Mouse (Mus musculus) MEL-GATA-1-ER (cell line): ENCODE results near the gene Slc32a1.
A peak's percentile ranks its signal among the peaks of the same experiment; 100 is the strongest.

Experiments used
- DNase-seq: peaks from one replicate; pipeline ENCODE4 v3.0.0-alpha.2; 2012; ENCODE audit warnings: low read depth; ENCODE audit errors: extremely low read depth

The Slc32a1 gene

DNA sequence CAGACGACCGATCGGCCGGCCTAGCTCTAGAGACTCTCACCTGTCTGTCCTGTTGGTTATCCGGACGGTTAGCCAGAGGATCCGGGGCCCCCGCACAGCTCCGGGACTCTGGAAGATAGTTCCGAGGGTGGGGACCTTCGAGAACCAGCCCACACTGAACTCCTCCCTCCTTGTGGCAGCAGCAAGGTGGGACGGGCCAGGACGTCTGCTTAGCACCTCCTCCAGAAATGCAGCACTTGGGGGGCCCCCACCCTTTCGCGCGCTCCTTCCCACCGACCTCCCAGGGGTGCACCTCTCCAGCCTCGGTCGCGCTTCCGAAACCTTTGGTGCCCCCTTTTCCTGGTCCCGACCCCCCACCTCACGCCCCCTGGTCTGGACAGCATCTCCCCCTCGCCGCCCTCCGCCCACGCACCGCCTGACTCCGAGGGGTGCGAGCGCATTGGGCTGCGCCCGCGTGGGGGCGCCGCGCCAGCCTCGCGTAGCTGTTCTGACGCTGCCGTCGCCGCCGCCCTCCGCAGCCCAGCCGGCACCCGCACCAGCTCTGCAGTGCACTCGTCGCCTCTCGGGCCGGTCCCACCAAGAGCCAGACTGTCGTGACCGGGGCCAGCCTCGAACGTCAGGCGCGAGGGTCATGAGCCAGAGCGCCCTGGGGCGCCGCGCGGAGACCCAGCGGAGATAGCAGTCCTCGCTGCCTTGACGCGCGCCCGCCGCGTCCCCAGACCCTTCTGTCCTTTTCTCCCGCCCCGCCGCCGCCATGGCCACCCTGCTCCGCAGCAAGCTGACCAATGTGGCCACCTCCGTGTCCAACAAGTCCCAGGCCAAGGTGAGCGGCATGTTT is at the start of gene Slc32a1:
Slc32a1 (plus strand) TSS at position 280 of the 838 bp plus-strand sequence.
- DNase-seq = no peak

DNA sequence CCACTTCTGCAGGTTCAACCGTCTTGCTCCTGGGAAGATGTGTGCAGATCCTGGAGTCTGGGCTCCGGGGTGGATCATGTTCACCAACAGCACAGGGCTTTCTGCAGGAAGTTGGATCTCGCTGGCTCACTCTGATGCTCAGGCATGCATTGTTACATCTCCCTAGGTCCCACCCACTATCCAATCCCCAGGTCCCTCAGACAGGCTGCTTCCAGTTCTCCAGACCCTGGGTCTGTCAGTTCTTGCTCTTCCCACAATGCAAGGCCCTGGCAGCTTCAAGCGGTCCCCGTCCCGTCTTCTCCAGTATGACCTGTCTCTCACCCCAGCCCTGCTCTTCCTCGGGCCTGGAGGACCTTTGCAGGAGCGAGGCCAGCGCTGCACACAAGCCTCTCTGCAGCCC is 49.8 kb upstream of the Slc32a1 start:
- DNase-seq = no peak

DNA sequence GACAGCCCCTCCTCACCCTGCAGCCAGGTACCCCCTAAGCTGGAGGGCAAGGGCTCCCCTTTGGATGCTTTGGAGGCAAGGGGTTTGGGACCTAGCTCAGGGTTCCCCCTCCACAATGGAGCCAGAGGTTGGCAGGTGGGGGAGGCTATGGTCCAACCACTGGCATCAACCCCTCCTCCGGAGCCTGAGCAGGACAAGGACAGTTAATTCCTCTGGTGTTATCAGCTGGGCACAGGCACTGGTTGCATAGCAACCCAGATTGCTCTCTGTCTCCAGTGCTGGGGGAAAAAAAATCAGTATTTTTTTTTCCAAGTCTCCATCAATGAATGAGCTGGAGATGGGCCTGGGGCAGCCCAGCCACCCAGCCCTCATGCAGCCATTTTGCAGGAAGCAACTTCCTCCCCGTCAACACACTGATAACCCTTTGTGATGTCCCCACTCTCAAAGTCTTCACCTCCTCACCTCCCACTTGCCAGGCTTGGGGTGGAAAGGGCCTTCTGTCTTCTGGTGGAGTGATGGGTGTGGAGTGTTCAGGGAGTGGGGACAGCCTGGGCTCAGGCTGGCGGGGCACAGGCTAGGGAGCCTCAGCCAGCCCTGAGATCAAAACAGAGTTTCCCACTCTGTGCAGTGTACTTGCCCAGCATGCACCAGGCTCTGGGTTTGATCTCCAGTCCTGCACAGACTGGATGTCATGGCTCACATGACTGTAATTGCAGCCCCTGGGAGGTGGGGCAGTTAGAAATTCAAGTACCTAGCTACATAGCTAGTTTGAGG is 49.0 kb upstream of the Slc32a1 start:
- DNase-seq = no peak

DNA sequence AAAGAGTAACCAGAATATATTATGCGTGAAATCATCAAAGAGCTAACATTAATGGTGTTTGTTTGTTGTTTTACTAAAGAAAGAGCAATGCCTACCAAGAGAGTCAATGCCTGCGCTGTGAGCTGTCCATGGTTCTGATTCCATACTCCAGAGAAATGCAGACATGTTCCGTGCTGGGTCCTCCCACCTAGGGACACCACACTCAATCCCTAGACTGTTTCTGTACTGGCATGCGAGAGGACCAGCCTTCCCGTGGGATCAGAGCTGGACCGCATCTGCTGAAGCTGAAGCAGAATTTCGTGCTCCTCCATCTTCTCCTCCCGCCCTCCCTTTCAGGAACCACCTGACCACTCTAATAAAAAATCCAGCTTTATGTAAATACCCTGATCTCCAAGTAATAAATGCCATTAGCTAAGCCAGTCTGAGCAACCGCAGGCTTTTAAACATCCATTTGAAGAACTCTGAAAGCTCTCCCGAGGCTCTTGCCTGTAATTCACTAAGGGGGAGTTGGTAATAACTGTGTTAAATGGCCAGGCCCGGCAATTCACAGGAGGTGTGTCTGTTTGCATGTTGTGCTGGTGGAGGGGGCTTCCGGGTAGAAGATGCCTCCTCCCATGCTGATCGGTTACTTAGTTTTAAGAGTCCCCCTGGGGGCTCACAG is 40.0 kb upstream of the Slc32a1 start:
- DNase-seq = no peak

DNA sequence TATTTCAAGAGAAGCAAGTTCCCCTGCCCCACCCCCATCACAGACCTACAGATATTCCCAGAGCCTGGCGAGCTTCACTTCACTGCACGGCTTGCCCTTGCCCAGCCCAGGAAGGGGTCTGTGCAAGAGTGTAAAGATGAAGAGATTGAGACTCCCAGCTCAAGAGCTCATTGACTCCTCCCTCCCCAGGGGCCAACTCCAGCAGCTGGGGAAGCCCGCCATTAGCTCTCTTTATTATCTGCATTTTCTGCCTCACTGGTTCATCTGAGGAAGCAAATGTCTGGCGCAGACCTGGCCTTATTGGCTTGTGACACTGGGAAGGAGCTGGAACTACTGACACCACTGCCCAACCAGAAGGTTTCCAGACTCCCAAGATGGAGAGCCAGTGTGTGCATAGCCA is 30.6 kb upstream of the Slc32a1 start:
- peak; percentile 42 for DNase-seq

DNA sequence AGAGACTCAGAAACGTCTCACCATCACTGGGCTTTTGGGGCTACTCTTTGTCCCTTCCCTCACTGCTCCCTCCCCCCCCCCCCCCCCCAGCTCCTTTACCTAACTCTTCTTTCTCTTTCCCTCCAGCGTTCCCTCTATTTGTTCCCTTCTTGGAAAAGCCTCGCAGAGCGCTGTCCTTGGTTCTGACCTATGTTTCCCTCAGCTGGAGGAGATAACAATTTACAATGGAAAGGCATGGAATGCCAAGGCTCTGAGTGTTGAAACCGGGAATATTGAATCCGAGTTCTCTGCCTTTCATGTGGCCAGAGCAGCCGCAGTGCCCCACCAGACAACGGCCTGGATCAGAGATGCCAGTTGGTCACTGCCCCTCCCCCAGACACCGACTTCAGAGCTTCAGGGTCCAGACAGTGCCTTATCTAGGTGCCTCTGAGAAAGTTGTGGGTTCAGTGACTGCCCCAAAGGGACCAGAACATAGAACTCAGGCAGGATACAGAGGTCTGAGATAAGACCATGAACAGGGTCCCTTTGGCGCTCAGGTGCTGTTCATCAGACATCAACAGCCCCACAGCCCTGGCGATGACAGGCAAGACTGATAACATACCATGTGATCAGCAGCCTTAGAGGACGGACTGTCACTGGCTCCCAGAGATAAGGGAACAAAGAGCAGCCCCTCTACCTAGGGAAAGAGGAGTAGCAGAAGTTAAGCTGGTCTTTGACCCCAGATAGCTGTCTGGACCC is 25.8 kb upstream of the Slc32a1 start:
- peak; percentile 77 for DNase-seq

DNA sequence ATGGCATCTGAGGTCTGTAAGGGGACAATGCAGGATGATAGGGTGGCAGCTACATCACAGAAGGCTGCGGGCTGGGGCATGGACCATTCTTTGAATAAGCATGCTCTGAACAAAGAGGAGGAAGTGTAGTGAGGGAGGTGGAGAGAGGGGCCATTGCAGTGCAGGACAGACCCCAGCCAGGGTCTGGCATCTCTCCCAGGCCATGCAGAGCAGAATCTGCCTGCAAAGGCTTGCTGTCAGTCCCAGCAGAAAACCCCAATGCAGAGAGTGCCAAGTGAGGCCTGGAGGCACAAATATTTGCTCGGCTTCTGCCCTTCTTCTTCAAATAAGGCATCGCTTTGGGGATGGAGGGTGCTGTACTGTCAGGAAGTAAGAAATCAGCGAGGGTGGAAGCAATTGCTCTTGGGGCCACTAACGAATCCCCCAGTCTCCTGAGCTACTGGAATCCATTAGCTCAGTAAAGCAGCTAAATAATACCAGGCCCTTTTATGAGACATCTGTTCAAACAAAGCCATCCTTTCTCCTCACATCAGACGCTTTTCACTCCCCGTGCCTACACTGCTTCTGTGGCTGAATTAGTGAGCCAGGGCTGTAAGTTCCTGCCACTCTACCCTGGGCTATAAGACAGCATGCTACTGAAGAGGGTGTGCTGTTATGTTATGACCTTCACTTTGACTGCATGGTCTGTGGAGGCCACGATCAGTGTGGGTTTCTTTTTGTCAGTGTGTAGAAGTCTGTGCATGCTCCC is 21.9 kb upstream of the Slc32a1 start:
- no peak for DNase-seq

DNA sequence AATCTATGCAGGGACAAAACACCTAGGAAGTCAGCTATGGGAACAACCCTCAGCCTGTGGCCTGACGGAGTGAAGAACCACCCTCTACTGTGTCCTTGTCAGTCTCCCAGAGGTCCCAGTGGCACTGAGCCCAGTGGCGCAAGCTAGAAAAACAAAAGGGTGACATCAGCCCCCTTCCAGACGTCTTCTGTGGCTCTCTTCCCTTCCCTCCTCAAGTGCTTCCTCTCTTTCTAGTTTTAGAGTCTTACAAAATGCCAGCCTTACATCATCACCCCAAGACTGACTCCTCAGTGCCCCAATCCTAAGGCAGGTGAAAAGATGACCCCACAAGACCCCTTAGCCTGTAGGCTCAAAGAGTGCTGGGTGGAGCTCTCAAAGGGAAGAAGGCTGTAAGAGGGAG is 20.1 kb upstream of the Slc32a1 start:
- no peak for DNase-seq

DNA sequence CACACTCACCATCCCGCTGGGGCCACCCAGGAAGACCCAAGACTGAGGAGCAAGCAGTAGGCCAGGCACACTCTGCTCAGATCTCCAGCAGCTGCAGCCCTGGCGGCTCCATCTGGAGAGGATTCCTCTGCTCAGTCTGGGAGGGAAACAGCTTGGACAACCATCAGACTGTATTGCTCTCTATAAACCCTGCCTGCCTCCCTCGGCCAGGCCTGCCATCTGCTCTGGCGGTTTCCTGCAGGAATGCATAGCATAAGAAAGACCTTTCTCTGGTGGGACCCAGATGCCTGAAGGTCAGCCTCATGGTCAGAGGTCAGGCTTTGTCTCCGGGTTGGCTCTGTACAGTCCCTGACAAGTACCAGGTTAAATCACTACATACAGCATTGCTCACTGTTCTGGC is 19.3 kb upstream of the Slc32a1 start:
- no peak for DNase-seq

DNA sequence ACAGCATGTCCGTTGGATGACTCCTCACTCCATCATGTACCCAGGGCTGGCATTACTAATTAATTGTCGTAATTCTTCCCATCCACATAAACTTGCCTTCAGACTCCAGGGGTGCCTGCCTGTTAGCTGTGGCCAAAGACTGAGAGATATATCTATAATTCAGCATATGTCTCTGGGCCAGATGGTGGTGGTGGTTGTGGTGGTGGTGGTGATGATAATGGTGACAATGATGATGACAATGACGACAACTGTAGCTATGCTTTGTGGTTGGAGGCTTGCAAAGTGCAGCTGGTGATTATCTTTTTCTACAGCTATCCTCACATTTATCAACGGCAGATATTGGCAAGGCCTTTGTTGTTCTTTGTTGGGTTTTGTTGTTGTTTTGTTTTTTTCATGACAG is 17.2 kb upstream of the Slc32a1 start:
- no peak for DNase-seq

DNA sequence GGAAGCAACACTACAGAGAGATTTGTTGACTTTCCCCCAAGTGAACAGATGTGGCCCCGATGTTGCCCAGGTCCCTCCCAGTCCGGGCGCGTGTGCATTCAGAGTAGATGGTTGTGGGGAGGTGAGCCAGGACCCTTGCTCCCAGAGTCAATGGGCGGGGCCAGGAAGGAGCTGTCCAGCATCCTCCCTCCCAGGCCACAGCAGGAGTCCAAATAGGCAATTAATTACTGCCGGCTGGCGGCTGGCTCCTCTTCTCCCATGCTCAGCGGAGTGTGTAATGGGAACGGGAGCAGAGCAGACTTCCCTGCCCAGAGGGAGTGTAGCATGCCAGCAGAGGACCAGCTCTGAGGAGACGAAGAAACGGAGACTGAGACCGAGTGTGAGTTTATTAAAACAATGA is 15.5 kb upstream of the Slc32a1 start:
- no peak for DNase-seq

DNA sequence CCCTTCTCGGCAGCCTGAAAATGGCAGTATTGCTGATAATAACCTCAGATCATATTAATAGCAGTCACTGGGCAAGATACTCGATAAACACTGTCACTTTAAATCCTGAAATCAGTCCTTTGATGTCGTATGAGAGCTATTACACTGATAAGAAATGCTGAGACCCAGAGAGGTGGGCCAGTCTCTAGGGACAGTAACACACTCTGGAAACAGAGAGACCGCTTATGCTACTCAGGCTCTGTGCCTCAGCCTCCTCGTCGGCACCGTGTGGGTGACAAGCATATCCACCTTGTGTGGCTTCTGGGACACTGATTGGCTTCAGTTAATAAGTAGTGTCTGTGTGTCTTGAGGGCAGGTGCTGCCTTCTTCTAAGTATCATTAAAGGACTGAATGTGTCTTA is 15.0 kb upstream of the Slc32a1 start:
- no peak for DNase-seq

DNA sequence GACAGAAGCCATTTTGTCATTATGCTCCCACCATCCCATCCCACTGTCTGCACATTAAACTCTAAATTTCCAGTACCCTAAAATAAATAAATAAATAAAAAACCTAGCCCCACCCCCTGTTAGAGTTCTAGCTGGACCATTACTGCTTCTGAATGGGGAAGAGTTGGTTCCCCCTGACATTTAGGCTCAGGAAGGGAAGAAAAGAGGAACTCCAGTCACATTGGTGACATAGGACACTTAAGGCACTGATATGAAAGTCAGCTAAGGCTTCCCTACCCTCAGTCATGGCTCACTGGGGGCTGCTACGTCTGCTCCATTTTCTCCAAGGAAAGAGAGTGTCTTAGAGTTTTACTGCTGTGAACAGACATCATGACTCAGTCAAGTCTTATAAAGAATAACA is 13.8 kb upstream of the Slc32a1 start:
- peak; percentile 65 for DNase-seq

DNA sequence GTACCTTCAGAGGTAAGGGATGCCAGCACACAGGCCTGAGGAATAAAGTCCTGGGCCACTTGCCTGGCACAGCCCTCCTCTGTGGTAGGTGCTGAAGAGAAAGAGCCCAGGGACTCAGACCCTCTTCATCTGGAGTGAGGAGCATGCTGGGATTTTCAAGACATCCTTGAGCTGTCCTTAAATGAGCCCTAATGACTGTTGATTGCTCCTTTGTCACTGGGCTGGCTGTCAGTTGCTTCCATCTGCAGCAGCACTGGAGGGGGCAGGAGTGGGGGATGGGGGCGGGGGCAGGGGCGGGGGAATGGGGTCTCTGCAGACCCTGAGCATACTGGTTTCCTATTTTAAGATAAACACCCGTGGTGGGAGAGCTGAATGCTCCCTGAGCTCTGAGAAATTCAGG is 10.1 kb upstream of the Slc32a1 start:
- no peak for DNase-seq

DNA sequence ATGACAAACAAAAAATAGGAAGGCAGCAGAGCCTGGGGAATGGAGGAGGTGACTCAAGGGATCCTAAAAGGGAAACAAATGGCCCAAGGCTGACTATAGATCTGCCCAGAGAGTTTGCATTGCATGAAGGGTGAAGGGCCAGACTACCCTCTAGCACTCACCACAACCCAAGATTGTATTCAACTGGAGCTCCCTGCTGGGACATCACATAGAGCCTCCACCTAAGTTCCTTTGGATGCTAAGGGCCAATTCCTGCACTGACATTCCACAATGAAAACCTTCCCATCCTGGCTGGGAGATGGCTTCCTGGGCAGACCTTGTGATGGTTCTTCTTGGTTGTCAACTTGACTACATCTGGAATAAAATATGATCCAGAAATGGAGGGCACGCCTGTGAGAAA is 9.2 kb upstream of the Slc32a1 start:
- no peak for DNase-seq

DNA sequence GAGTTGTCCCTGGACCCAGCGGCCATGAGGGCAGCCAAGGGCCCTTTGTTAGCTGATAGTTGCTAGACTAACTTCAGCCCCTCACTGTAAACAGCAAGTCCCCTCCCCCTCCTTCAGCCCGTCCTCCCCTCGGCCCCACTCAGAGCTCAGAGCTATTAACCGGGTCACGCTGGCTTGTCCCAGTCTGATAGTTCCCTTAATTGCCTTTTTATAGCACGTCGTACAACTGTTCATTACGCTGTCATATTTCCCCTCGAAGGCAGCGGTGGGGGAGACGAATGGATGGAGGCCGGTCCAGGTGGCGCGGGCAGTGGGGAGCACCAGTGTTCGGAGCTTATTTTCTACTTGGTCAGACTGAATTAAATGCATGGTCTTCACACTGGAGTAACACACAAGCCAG is 7.9 kb upstream of the Slc32a1 start:
- no peak for DNase-seq

DNA sequence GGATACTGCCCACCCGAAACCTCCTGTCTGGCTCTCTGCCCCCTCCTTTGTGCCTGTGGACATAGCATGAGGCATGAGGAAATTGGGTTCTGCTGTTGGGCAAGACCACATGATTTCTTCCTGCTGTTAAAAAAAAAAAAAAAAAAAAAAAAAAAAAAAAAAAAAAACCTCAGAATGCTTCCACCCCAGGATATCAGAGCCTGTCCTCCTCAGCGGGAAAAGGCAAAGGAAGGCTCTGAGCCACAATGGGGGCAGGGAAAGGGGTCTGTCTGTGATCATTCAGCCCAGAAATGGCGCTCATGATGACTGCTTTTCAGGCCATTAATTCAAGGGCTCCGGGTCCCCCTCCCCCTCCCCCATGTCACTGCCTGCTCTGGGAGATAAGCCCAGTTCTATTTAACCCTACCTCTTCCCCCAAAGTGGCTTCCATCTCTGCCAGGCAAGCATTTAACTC is 4.0 kb upstream of the Slc32a1 start:
- DNase-seq = peak; percentile 53

DNA sequence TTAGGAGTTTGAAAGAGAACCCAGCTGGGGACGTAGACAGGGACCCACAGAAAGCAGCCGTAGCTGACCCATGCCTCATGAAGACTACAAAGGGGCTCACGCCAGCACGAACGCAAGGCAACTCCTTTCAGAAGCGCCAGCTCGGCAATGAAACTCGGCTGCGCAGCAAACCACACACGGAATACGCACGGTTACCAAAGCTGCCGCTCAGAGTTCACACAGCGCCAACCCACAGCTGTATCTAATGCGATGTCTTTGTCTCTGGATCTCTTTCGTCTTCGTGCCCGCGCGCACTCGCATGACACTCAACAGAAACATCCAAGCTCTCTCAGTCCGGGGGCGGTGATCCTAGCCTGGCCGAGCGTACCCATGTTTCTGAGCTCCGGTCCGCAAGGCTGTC is 886 bp upstream of the Slc32a1 start:
- no peak for DNase-seq

DNA sequence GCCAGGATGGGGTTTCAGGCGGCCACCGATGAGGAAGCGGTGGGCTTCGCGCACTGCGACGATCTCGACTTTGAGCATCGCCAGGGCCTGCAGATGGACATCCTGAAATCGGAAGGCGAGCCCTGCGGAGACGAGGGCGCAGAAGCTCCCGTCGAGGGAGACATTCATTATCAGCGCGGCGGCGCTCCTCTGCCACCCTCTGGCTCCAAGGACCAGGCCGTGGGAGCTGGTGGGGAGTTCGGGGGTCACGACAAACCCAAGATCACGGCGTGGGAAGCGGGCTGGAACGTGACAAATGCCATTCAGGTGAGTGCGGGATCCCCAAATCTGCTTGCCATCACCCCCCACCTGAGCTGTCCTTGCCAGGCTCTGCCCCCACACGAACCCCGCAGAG is 756 bp downstream of the Slc32a1 start:
- no peak for DNase-seq

DNA sequence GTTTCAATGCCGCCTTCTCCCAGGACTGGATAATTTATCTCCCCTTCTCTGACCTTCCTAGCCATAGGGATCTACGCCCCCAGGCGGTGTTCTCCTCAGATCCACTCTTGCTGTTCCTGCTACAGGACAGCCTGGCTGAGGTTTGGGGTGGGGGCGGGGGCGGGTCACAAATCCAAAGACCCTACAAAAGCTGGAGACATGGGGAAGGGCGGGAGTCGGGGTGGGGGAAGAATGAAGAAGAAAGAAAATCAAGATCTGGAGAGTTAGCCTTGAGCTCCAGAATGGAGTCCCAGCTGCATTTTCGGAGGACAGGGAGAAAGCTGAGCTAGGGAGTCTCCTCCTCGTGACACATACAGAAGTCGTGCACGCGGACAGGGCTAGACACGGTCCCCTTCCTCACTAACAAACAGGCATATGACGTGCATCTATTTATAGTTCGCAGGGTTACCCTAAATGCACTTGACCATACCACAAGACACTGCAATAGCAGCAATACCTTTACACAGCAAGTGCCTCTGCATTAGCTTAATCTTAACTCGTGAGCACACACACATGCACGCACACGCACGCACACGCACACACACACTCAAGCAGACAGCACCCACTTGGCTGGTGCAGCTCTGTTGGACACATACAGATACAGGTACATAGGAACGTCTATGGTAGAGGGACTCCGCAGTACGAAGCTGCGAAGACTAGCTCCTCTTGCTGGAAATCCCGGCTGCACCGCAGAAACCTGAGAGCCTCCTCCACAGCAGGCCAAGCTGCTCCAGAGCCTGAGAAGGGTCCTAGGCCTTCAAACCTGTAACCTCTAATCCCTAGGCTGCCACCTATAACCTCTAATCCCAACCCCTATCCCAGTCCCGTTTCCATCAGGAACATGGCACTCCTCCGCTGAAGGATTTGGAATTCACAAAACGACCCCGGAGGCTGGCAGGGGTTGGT is 1.4 kb downstream of the Slc32a1 start:
- no peak for DNase-seq
